Mouse (Mus musculus): ENCODE data around the gene Cypt14. TPM values are rescaled to one million over a fixed set of nuclear protein-coding genes. Genes with fewer than 3 reads are reported as not detected.

The Cypt14 gene
- polyA plus RNA-seq (2014; fragmentation: Illumina TruSeq; extraction: RNeasy Lipid Tissue Mini Kit (QIAGEN cat#74804); ENCODE audit: low read depth, low replicate concordance), result not detected

GRCm38 (mm10) chrX:39863504-39863903 lies at the start of gene Cypt14:
Gene Cypt14, minus strand, starts transcription at chrX:39863604.

